Mouse (Mus musculus) forebrain, embryonic 11.5 days (tissue): ENCODE measurements around the gene Ptn. TPM values are rescaled to one million over a fixed set of nuclear protein-coding genes. Genes with fewer than 3 reads are reported as not detected.
"Not testable (repeated sequence)": the region's sequence is repeated elsewhere in the genome, so short reads cannot be mapped to it uniquely, and the experiment has no call there.

ENCODE experiments used
- ATAC-seq: fragments of 200-750 bp; cut with Nextera tagmentation; replicated peaks from 2 replicates; pipeline ENCODE4 v1.8.0; 2017; ENCODE audit warnings: moderate TSS enrichment; ENCODE audit not compliant: low FRiP score
- DNase-seq: peaks from one replicate; pipeline ENCODE4 v3.0.0-alpha.2; 2017; ENCODE audit warnings: low spot score
- H3K27ac ChIP-seq: fragments of 300-500 bp; sonication (generic); 2 replicates; pipeline ENCODE4 v1.5.1; 2014; ENCODE audit warnings: low read depth, low read length
- H3K27me3 ChIP-seq: fragments of 300-500 bp; sonication (generic); 2 replicates; pipeline ENCODE4 v1.6.1; 2014; ENCODE audit warnings: mild to moderate bottlenecking, low read length, mixed read lengths; ENCODE audit not compliant: control insufficient read depth, insufficient read depth
- H3K36me3 ChIP-seq: fragments of 300-500 bp; sonication (generic); 2 replicates; pipeline ENCODE4 v1.6.1; 2014; ENCODE audit warnings: mild to moderate bottlenecking, low read length, moderate library complexity, mixed read lengths; ENCODE audit not compliant: control insufficient read depth, insufficient read depth
- H3K4me1 ChIP-seq: fragments of 300-500 bp; sonication (generic); replicated peaks from 2 replicates; pipeline ENCODE4 v1.6.1; 2014; ENCODE audit warnings: low read length, mixed read lengths; ENCODE audit not compliant: control insufficient read depth, insufficient read depth
- H3K4me2 ChIP-seq: fragments of 300-500 bp; sonication (generic); 2 replicates; pipeline ENCODE4 v1.6.1; 2014; ENCODE audit warnings: low read depth, mild to moderate bottlenecking, low read length, moderate library complexity, mixed read lengths; ENCODE audit not compliant: severe bottlenecking
- H3K4me3 ChIP-seq: fragments of 300-500 bp; sonication (generic); 2 replicates; pipeline ENCODE4 v1.5.1; 2014; ENCODE audit warnings: low read depth, low read length
- H3K9ac ChIP-seq: fragments of 300-500 bp; sonication (generic); 2 replicates; pipeline ENCODE4 v1.6.1; 2014; ENCODE audit warnings: low read length
- H3K9me3 ChIP-seq: fragments of 300-500 bp; sonication (generic); 2 replicates; pipeline ENCODE4 v1.6.1; 2016; ENCODE audit warnings: low read length, mixed read lengths; ENCODE audit not compliant: control insufficient read depth
- WGBS: fragments of 180-500 bp; shearing (Covaris S2); extraction: QIAGEN DNeasy Blood & Tissue Kit; methylation state at CpG from one replicate; pipeline ENCODE4 v1.1.7; 2014; 5-methylcytosine and 5-hydroxymethylcytosine counted together
- polyA plus RNA-seq: library from polyadenylated mRNA; unstranded; fragments of >200 nt; fragmentation: Nextera tagmentation; extraction: Ambion mirVana; gene quantifications from 2 replicates; pipeline ENCODE4 v1.2.1, GENCODE M21; 2014

The Ptn gene
- polyA plus RNA-seq, 1 experiment from 2014 or later, result 192 TPM

- peak; percentile 85 for ATAC-seq
- Histone ChIP-seq H3K27me3 (no peaks in the 10 kb centered on the region), H3K4me3 (no peak overlapping the region), H3K4me1 (peaks cover 3% of the 10 kb centered on the region; the same call in 1 of the 2 replicates), H3K27ac (peak overlapping the region; percentile 5; the same call in 1 of the 2 replicates), H3K9me3 (no peaks in the 10 kb centered on the region), H3K4me2 (no peak overlapping the region), H3K36me3 (no peaks in the 10 kb centered on the region), H3K9ac (no peak overlapping the region)
- 36% methylated on average over 10 of the region's 10 CpGs for WGBS
- no peak for DNase-seq
Observed at GRCm38 (mm10) chr6:36755001-36755885, 54.8 kb downstream of the Ptn start.

- no peaks in the 10 kb centered on the region for H3K27me3 ChIP-seq
- ATAC-seq, result no peak
- H3K4me2 ChIP-seq, result no peak overlapping the region
- H3K36me3 ChIP-seq, result no peaks in the 10 kb centered on the region
- DNase-seq, result no peak
- 40% methylated on average over 6 of the region's 6 CpGs for WGBS
- H3K9me3 ChIP-seq, result no peaks in the 10 kb centered on the region
- no peak overlapping the region for H3K4me3 ChIP-seq
- H3K9ac ChIP-seq, result no peak overlapping the region
- H3K27ac ChIP-seq, result no peak overlapping the region
- peaks cover 3% of the 10 kb centered on the region; the same call in 1 of the 2 replicates for H3K4me1 ChIP-seq
Observed at GRCm38 (mm10) chr6:36752887-36753286, 57.1 kb downstream of the Ptn start.

GRCm38 (mm10) chr6:36739811-36740210 lies 70.2 kb downstream of the Ptn start:
- H3K4me3 ChIP-seq, result no peak overlapping the region
- H3K4me1 ChIP-seq, result no peaks in the 10 kb centered on the region
- DNase-seq, result no peak
- H3K4me2 ChIP-seq, result no peak overlapping the region
- no peaks in the 10 kb centered on the region for H3K27me3 ChIP-seq
- no peaks in the 10 kb centered on the region for H3K9me3 ChIP-seq
- H3K36me3 ChIP-seq, result peaks cover 3% of the 10 kb centered on the region; the same call in 1 of the 2 replicates
- WGBS, result 94% methylated on average over 5 of the region's 5 CpGs
- no peak overlapping the region for H3K27ac ChIP-seq
- ATAC-seq, result no peak
- H3K9ac ChIP-seq, result no peak overlapping the region

GRCm38 (mm10) chr6:36736763-36737162 lies 73.3 kb downstream of the Ptn start:
- H3K27me3 ChIP-seq, result no peaks in the 10 kb centered on the region
- no peak overlapping the region for H3K9ac ChIP-seq
- H3K27ac ChIP-seq, result no peak overlapping the region
- H3K4me1 ChIP-seq, result no peaks in the 10 kb centered on the region
- peaks cover 5% of the 10 kb centered on the region; the same call in 1 of the 2 replicates for H3K36me3 ChIP-seq
- no peak overlapping the region for H3K4me2 ChIP-seq
- 83% methylated on average over 2 of the region's 2 CpGs for WGBS
- DNase-seq (no peak), ATAC-seq (no peak)
- no peak overlapping the region for H3K4me3 ChIP-seq
- peaks cover 5% of the 10 kb centered on the region; the same call in 1 of the 2 replicates for H3K9me3 ChIP-seq

- H3K36me3 ChIP-seq, H3K27me3 ChIP-seq, DNase-seq, H3K4me2 ChIP-seq, H3K27ac ChIP-seq, ATAC-seq, H3K4me1 ChIP-seq, H3K9ac ChIP-seq, H3K4me3 ChIP-seq: not testable (repeated sequence)
- H3K9me3 ChIP-seq, result peaks cover 14% of the 10 kb centered on the region
- 84% methylated on average over 4 of the region's 4 CpGs for WGBS
Observed at GRCm38 (mm10) chr6:36735622-36736021, 74.4 kb downstream of the Ptn start.

GRCm38 (mm10) chr6:36729811-36730210 lies 80.2 kb downstream of the Ptn start:
- H3K27ac ChIP-seq, H3K4me1 ChIP-seq, DNase-seq, H3K27me3 ChIP-seq, H3K9ac ChIP-seq, ATAC-seq, H3K36me3 ChIP-seq, H3K4me2 ChIP-seq, H3K4me3 ChIP-seq: not testable (repeated sequence)
- peaks cover 14% of the 10 kb centered on the region for H3K9me3 ChIP-seq
- WGBS, result 93% methylated on average over 7 of the region's 7 CpGs

GRCm38 (mm10) chr6:36728079-36728478 lies 81.9 kb downstream of the Ptn start:
- 78% methylated on average over 7 of the region's 7 CpGs for WGBS
- Histone ChIP-seq H3K9me3 (peaks cover 14% of the 10 kb centered on the region), H3K36me3 (peaks cover 6% of the 10 kb centered on the region; the same call in 1 of the 2 replicates), H3K27me3 (no peaks in the 10 kb centered on the region), H3K9ac (no peak overlapping the region), H3K27ac (no peak overlapping the region), H3K4me2 (no peak overlapping the region), H3K4me3 (no peak overlapping the region), H3K4me1 (peaks cover 3% of the 10 kb centered on the region)
- DNase-seq (no peak), ATAC-seq (no peak)

GRCm38 (mm10) chr6:36725509-36726160 lies 84.4 kb downstream of the Ptn start:
- Histone ChIP-seq H3K27ac (no peak overlapping the region), H3K9me3 (no peaks in the 10 kb centered on the region; the same call in 1 of the 2 replicates), H3K36me3 (no peaks in the 10 kb centered on the region), H3K9ac (no peak overlapping the region), H3K4me3 (no peak overlapping the region), H3K4me2 (no peak overlapping the region), H3K27me3 (no peaks in the 10 kb centered on the region), H3K4me1 (peaks cover 3% of the 10 kb centered on the region)
- 88% methylated on average over 3 of the region's 3 CpGs for WGBS
- DNase-seq, result no peak
- ATAC-seq, result no peak
